Mouse (Mus musculus) liver, embryonic 13.5 days (tissue): Measurements from ENCODE around the gene Fam234b. TPM values are rescaled to one million over a fixed set of nuclear protein-coding genes. Genes with fewer than 3 reads are reported as not detected.

Experiments
- ATAC-seq: fragments of 200-750 bp; cut with Nextera tagmentation; 2 replicates; pipeline ENCODE4 v1.8.0; 2017; ENCODE audit warnings: low read depth, mild to moderate bottlenecking, moderate number of reproducible peaks, moderate library complexity
- DNase-seq: peaks from one replicate; pipeline ENCODE4 v3.0.0; 2022
- H3K27ac ChIP-seq: fragments of 300-500 bp; sonication (generic); 2 replicates; pipeline ENCODE4 v1.5.1; 2015; ENCODE audit warnings: moderate library complexity, mild to moderate bottlenecking, inconsistent platforms
- H3K27me3 ChIP-seq: fragments of 300-500 bp; sonication (generic); 2 replicates; pipeline ENCODE4 v1.6.1; 2015; ENCODE audit warnings: mild to moderate bottlenecking, inconsistent platforms
- H3K36me3 ChIP-seq: fragments of 300-500 bp; sonication (generic); 2 replicates; pipeline ENCODE4 v1.6.1; 2015; ENCODE audit warnings: mild to moderate bottlenecking, inconsistent platforms
- H3K4me1 ChIP-seq: fragments of 300-500 bp; sonication (generic); replicated peaks from 2 replicates; pipeline ENCODE4 v1.6.1; 2015; ENCODE audit warnings: inconsistent platforms
- H3K4me2 ChIP-seq: fragments of 300-500 bp; sonication (generic); 2 replicates; pipeline ENCODE4 v1.6.1; 2015; ENCODE audit warnings: inconsistent platforms, mild to moderate bottlenecking, moderate library complexity
- H3K4me3 ChIP-seq: fragments of 300-500 bp; sonication (generic); replicated peaks from 2 replicates; pipeline ENCODE4 v1.5.1; 2015; ENCODE audit warnings: mild to moderate bottlenecking, inconsistent platforms
- H3K9ac ChIP-seq: fragments of 300-500 bp; sonication (generic); 2 replicates; pipeline ENCODE4 v1.6.1; 2015; ENCODE audit warnings: mild to moderate bottlenecking, inconsistent platforms
- H3K9me3 ChIP-seq: fragments of 300-500 bp; sonication (generic); replicated peaks from 2 replicates; pipeline ENCODE4 v1.6.1; 2016; ENCODE audit warnings: inconsistent platforms
- WGBS: fragments of 180-500 bp; shearing (Covaris S2); methylation state at CpG from one replicate; pipeline ENCODE4 v1.1.7; 2015; ENCODE audit not compliant: insufficient replicate concordance; 5-methylcytosine and 5-hydroxymethylcytosine counted together
- polyA plus RNA-seq: library from polyadenylated mRNA; unstranded; fragments of >200 nt; fragmentation: Nextera tagmentation; extraction: Ambion mirVana; gene quantifications from 2 replicates; pipeline ENCODE4 v1.2.1, GENCODE M21; 2015

Gene Fam234b
- polyA plus RNA-seq, 1 experiment from 2014 or later = 30.1 TPM

DNA sequence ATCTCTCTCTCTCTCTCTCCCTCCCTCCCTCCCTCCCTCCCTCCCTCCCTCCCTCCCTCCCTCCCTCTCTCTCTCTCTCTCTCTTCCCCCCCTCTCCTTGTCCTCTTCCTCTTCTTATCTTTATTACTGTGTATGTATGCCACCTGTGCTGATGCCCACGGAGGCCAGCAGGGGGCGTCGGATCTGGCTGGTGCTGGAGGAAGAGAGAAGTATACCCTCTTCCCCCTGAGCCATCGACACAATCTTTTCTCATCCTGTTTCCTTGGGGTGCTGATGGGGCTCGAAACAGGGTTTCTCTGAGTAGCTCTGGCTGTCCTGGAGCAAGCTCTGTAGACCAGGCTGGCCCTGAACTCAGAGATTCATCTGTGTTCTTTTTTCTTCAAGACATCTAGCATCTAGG is 14.9 kb upstream of the Fam234b start:
- Histone ChIP-seq H3K4me1 (peaks cover 34% of the 10 kb centered on the region), H3K9me3 (no peaks in the 10 kb centered on the region), H3K27ac (no peak overlapping the region), H3K36me3 (no peaks in the 10 kb centered on the region), H3K9ac (no peak overlapping the region), H3K4me3 (no peak overlapping the region), H3K27me3 (peaks cover 29% of the 10 kb centered on the region), H3K4me2 (no peak overlapping the region)
- peak; percentile 39; the same call in 1 of the 2 replicates for ATAC-seq
- no peak for DNase-seq
- 26% methylated on average over 5 of the region's 5 CpGs for WGBS

- Histone ChIP-seq H3K4me3 (no peak overlapping the region), H3K9me3 (no peaks in the 10 kb centered on the region), H3K9ac (no peak overlapping the region), H3K27ac (no peak overlapping the region), H3K27me3 (peaks cover 25% of the 10 kb centered on the region), H3K4me2 (no peak overlapping the region), H3K4me1 (peaks cover 36% of the 10 kb centered on the region), H3K36me3 (no peaks in the 10 kb centered on the region)
- WGBS = 31% methylated on average over 8 of the region's 8 CpGs
- ATAC-seq (peak; percentile 25; the same call in 1 of the 2 replicates), DNase-seq (no peak)
These were observed 13.8 kb upstream of the Fam234b start for GRCm38 (mm10) chr6:135183961-135184360.

GRCm38 (mm10) chr6:135187076-135187917 is 10.5 kb upstream of the Fam234b start:
- H3K4me3 ChIP-seq = no peak overlapping the region
- H3K4me1 ChIP-seq = peaks cover 60% of the 10 kb centered on the region
- no peaks in the 10 kb centered on the region for H3K9me3 ChIP-seq
- H3K27ac ChIP-seq = no peak overlapping the region
- no peaks in the 10 kb centered on the region for H3K27me3 ChIP-seq
- no peak overlapping the region for H3K4me2 ChIP-seq
- ATAC-seq (no peak), DNase-seq (no peak)
- WGBS = 47% methylated on average over 10 of the region's 10 CpGs
- no peak overlapping the region for H3K9ac ChIP-seq
- peaks cover 5% of the 10 kb centered on the region; the same call in 1 of the 2 replicates for H3K36me3 ChIP-seq

- H3K4me2 ChIP-seq = no peak overlapping the region
- H3K4me1 ChIP-seq = peaks cover 65% of the 10 kb centered on the region
- H3K27me3 ChIP-seq = no peaks in the 10 kb centered on the region
- 25% methylated on average over 4 of the region's 4 CpGs for WGBS
- H3K9ac ChIP-seq = no peak overlapping the region
- H3K9me3 ChIP-seq = no peaks in the 10 kb centered on the region
- no peak overlapping the region for H3K4me3 ChIP-seq
- DNase-seq (no peak), ATAC-seq (no peak)
- no peak overlapping the region for H3K27ac ChIP-seq
- H3K36me3 ChIP-seq = peaks cover 19% of the 10 kb centered on the region
These were observed 9.1 kb upstream of the Fam234b start for GRCm38 (mm10) chr6:135188629-135189028.

- Histone ChIP-seq H3K27ac (peak overlapping the region; percentile 50; the same call in 1 of the 2 replicates), H3K9ac (no peak overlapping the region), H3K9me3 (no peaks in the 10 kb centered on the region), H3K36me3 (peaks cover 29% of the 10 kb centered on the region), H3K4me2 (no peak overlapping the region), H3K4me1 (peaks cover 74% of the 10 kb centered on the region), H3K27me3 (no peaks in the 10 kb centered on the region), H3K4me3 (no peak overlapping the region)
- ATAC-seq = no peak
- DNase-seq = no peak
- 72% methylated on average over 6 of the region's 6 CpGs for WGBS
These were observed 7.7 kb upstream of the Fam234b start for GRCm38 (mm10) chr6:135190122-135190521.

DNA sequence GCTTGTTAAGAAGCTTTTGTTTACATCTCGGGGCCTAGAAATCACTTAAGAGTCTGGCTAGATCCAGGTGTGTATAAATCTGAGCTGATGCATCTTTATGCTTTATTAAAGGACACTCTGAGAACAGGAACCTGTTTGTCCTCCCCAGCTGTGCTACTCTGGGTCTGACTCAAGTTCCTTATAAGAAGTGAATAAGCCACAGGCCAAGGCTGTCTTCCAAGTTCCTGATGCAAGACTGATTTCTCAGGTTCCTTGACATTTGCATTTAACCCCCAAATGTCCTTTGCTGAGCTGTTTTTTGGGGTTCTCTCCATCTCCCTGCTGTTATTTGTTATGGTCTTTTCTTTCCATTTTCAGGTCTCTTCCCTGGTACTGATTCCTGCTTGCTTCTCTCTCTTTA is 5.9 kb upstream of the Fam234b start:
- H3K27me3 ChIP-seq = no peaks in the 10 kb centered on the region
- ATAC-seq = no peak
- H3K27ac ChIP-seq = 0 out of 2 replicates have a peak overlapping the region, but pooled peaks have one; percentile 36
- peaks cover 80% of the 10 kb centered on the region for H3K4me1 ChIP-seq
- no peak overlapping the region for H3K9ac ChIP-seq
- no peaks in the 10 kb centered on the region for H3K9me3 ChIP-seq
- H3K4me3 ChIP-seq = no peak overlapping the region
- DNase-seq = no peak
- no peak overlapping the region for H3K4me2 ChIP-seq
- WGBS = 90% methylated on average over 1 of the region's 1 CpGs
- peaks cover 29% of the 10 kb centered on the region for H3K36me3 ChIP-seq

- Histone ChIP-seq H3K9ac (no peak overlapping the region), H3K4me3 (no peak overlapping the region), H3K27me3 (no peaks in the 10 kb centered on the region), H3K36me3 (peaks cover 29% of the 10 kb centered on the region), H3K4me2 (no peak overlapping the region), H3K9me3 (no peaks in the 10 kb centered on the region), H3K4me1 (peaks cover 71% of the 10 kb centered on the region), H3K27ac (peak overlapping the region; percentile 34; the same call in 1 of the 2 replicates)
- WGBS = 85% methylated on average over 8 of the region's 8 CpGs
- DNase-seq (no peak), ATAC-seq (no peak)
These were observed 4.8 kb upstream of the Fam234b start for GRCm38 (mm10) chr6:135192993-135193392.

DNA sequence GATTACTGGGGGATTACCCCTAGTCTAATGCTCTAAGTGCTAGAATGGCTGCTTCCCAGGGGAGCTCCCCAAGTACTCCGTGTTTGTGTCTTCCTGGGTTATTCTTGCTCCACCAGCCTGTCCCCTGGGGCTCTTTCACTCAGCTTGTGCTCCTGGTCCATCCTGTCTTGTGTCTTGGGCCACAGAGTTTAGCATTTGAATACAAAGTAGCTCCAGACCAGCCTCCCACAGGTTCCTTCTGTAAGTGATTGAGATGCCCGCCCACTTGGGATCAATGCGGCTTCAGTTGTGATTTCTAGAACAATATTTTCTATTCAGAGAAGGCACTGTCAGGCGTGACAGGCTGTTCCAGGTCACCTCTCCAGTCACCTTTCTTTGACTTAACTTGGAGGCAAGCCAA is 4.0 kb upstream of the Fam234b start:
- Histone ChIP-seq H3K9ac (no peak overlapping the region), H3K4me3 (no peak overlapping the region), H3K4me1 (peaks cover 66% of the 10 kb centered on the region), H3K27ac (peak overlapping the region; percentile 100; the same call in 1 of the 2 replicates), H3K9me3 (no peaks in the 10 kb centered on the region), H3K36me3 (peaks cover 29% of the 10 kb centered on the region), H3K27me3 (no peaks in the 10 kb centered on the region), H3K4me2 (no peak overlapping the region)
- no peak for DNase-seq
- 71% methylated on average over 4 of the region's 4 CpGs for WGBS
- no peak for ATAC-seq

- WGBS = 56% methylated on average over 4 of the region's 4 CpGs
- H3K9me3 ChIP-seq = no peaks in the 10 kb centered on the region
- H3K4me1 ChIP-seq = peaks cover 70% of the 10 kb centered on the region
- H3K27ac ChIP-seq = peak overlapping the region; percentile 100
- peaks cover 29% of the 10 kb centered on the region for H3K36me3 ChIP-seq
- ATAC-seq (peak; percentile 37), DNase-seq (peak; percentile 21)
- H3K9ac ChIP-seq = peak overlapping the region; percentile 60
- no peaks in the 10 kb centered on the region for H3K27me3 ChIP-seq
- peak overlapping the region; percentile 77 for H3K4me2 ChIP-seq
- peak overlapping the region; percentile 89; the same call in 1 of the 2 replicates for H3K4me3 ChIP-seq
These were observed 2.9 kb upstream of the Fam234b start for GRCm38 (mm10) chr6:135194907-135195306.

DNA sequence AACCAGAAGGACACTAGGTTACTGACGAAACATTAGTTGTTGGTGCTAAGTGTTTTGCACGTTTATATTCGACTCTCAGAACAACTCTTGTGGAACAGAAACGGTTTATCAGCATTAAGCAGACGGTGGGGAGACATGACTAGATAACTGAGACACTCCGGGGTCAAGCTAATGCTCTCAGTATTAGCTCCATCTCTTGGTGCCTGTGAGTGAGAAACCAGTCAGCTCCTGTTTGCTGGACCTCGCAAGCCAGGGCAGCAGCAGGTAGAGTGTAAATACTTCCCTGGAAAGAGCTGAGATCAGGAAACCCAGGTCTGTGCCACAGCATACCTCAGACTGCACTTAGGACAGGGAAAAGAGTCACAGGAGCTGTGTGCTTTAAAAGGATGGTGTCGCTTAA is 1.1 kb upstream of the Fam234b start:
- Histone ChIP-seq H3K27ac (peak overlapping the region; percentile 100), H3K4me2 (peak overlapping the region; percentile 77), H3K9ac (peak overlapping the region; percentile 96), H3K27me3 (no peaks in the 10 kb centered on the region), H3K9me3 (no peaks in the 10 kb centered on the region), H3K4me3 (peak overlapping the region; percentile 89), H3K4me1 (peaks cover 68% of the 10 kb centered on the region), H3K36me3 (peaks cover 35% of the 10 kb centered on the region)
- ATAC-seq = peak; percentile 80
- DNase-seq = peak; percentile 82
- 18% methylated on average over 8 of the region's 8 CpGs for WGBS

- H3K4me2 ChIP-seq = peak overlapping the region; percentile 77
- H3K4me3 ChIP-seq = peak overlapping the region; percentile 89
- ATAC-seq (no peak), DNase-seq (peak; percentile 20)
- no peaks in the 10 kb centered on the region for H3K27me3 ChIP-seq
- 10% methylated on average over 7 of the region's 7 CpGs for WGBS
- no peaks in the 10 kb centered on the region for H3K9me3 ChIP-seq
- H3K9ac ChIP-seq = peak overlapping the region; percentile 96
- peaks cover 72% of the 10 kb centered on the region for H3K4me1 ChIP-seq
- peak overlapping the region; percentile 100 for H3K27ac ChIP-seq
- peaks cover 31% of the 10 kb centered on the region for H3K36me3 ChIP-seq
These were observed 331 bp upstream of the Fam234b start for GRCm38 (mm10) chr6:135197446-135197845.
